Mouse (Mus musculus): Measurements from ENCODE around the gene Mpdu1.

DNA sequence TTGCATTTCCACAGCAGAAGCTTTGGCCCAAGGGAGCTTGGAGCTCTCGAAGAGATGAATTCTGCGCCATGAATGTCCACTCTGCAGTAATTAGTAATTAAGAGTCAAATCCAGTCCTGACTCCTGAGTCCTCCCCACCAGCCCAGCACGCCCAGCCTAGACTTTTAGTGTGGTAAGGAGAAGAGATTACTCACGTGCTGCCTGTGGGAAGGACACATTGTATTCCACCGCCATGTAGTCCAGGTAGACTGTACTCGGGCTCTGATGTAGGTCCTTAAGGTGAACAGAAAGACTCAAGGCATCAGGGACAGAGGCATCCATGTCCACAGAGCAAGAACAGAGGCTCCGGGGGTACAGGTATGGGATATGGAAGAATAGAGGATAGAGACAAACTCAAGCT lies 2.4 kb upstream of the Mpdu1 start:
- TF ChIP-seq CTCF (IDR thresholded peaks at IDR 0.05; ENCODE audit: control insufficient read depth, insufficient read depth, insufficient replicate concordance, low read depth, low read length) (no peak), POLR2A (IDR thresholded peaks at IDR 0.05; ENCODE audit: control insufficient read depth, low read depth, low read length) (no peak)

All from testis, adult 2 months (tissue).